Mouse (Mus musculus) gastrocnemius, postnatal 25 days (tissue): ENCODE data around the gene Bend5. TPM values are rescaled to one million over a fixed set of nuclear protein-coding genes. Genes with fewer than 3 reads are reported as not detected.

Experiments used
- DNase-seq: peaks from one replicate; pipeline ENCODE4 v3.0.0; 2022
- long read RNA-seq, 2 experiments: library from polyadenylated mRNA; stranded (forward); transcript quantifications; one replicate each; pipeline ENCODE4 v2.0.0; 2021
- total RNA-seq, 2 experiments: library from RNA; stranded (reverse); gene quantifications; 1 replicate in 1 of 2; 2 replicates in 1 of 2; pipeline ENCODE4 v1.2.3; 2021

The Bend5 gene
- total RNA-seq, result 1 to 10 TPM in 1 of 2 experiments, under 1 TPM in 1; 0.32 to 1.1 TPM
- long read RNA-seq, experiment 1, result 0 reads
- long read RNA-seq, experiment 2, partial matches to known transcripts, result 0 of 2 reads
- long read RNA-seq, experiment 2, other reads (novel, unspliced or antisense), result 0 of 2 reads

GRCm38 (mm10) chr4:111414818-111415488, at the start of gene Bend5:
TSS of gene Bend5 (plus strand) at chr4:111415006.
- DNase-seq, result peak; percentile 42

GRCm38 (mm10) chr4:111367771-111368170, 47.0 kb upstream of the Bend5 start:
- DNase-seq, result no peak

DNA sequence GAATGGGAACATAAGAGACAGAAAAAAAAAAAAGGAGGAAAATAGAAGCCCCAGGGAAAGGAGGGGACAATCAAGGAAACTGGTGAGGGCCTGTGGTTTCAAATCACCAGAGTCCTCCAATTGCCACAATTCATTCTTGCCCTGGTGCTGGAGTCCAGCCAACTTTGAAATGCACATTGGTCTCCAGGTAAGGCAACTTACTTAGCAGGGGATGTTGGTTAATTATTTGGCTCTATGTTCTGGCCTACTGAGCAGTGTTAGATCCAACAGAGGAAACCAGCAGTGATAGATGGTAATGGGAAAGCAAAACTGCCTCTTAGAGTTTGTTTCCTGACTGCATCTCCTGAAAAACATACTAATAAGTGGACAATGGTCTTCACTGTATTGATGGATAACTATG, 37.6 kb upstream of the Bend5 start:
- no peak for DNase-seq

DNA sequence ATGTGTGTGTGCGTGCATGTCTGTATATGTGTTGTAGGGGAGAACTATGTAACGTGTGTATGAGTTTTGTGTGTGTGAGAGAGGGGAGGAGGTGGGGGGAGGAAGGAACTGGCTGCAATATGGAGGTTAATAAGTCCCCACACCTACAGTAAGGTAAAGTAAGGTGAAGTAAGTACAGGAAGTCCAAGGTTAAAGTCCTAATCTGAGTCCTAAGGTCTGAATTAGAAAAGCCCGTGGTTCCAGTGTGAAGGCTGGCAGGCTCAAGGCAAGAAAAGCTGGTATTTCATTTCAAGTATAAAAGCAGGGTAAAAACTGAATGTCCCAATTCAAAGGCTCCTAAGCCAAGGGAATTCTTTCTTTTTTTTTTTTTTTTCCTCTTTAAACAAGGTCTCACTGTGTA, 36.7 kb upstream of the Bend5 start:
- DNase-seq, result no peak

DNA sequence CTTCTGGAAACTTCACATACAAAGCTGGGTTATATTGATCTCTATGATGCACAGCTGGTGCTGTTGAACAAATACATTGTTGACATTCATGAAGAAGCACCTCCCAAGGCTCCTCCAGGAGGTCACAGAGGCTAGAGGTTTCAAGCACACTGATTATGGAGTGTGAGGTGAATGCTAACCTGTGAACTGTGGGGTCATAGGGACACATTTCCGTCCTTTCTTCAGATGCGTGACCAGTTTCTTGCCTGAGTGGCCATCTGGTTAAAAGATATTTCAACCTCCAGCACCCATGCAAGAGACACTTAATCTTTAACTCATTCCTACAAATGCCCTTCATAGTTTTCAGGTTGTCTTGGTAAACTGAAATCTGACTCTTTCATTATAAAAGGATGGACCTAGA, 31.7 kb upstream of the Bend5 start:
- DNase-seq, result no peak

GRCm38 (mm10) chr4:111390736-111391135, 24.1 kb upstream of the Bend5 start:
- DNase-seq, result peak; percentile 9

GRCm38 (mm10) chr4:111399784-111400183, 15.0 kb upstream of the Bend5 start:
- no peak for DNase-seq

- no peak for DNase-seq
These were observed 14.1 kb upstream of the Bend5 start for GRCm38 (mm10) chr4:111400676-111401075.

DNA sequence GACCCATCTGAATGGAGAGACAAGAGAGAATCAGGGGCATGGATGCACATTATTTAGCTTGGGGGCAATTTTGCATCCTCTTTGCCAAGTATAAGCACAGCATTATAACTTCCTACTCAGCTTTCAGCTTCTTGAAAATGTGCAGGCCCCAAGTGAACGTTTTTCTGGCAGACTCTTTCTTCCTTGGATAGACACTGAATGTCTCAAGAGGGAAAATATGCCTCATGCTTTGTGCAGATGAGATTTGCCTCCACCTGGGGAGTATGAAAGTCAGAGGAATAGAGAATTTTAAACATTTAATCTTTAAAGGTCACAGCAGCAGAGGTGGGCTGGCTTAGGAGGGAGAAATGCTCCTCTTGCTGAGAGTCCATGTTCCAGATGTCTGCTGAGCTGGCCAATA, 11.6 kb upstream of the Bend5 start:
- DNase-seq, result no peak

GRCm38 (mm10) chr4:111410731-111411130, 4.1 kb upstream of the Bend5 start:
- no peak for DNase-seq

DNA sequence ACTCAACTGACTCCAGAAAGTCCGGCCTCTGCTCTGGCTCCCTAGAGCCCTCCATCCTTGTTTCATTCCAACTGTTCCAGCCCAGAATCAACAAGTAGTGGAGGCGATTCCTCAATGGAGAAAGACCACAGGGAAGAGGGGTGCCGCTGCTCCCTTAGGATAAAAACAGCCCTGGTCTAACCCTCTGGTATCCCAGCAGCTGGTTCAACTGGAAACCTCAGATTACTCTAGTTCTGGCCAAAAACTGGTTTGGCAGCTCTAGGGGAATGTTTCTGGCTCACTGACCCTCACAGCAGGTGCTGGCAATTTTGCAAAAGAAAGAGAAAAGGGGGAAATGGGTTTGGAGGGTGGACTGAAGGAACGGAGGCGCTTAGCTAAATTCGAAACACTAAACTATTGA, 407 bp upstream of the Bend5 start:
- DNase-seq, result peak; percentile 38

- DNase-seq, result no peak
These were observed 1.3 kb downstream of the Bend5 start for GRCm38 (mm10) chr4:111416126-111416525.

GRCm38 (mm10) chr4:111416551-111416950, 1.7 kb downstream of the Bend5 start:
- no peak for DNase-seq

DNA sequence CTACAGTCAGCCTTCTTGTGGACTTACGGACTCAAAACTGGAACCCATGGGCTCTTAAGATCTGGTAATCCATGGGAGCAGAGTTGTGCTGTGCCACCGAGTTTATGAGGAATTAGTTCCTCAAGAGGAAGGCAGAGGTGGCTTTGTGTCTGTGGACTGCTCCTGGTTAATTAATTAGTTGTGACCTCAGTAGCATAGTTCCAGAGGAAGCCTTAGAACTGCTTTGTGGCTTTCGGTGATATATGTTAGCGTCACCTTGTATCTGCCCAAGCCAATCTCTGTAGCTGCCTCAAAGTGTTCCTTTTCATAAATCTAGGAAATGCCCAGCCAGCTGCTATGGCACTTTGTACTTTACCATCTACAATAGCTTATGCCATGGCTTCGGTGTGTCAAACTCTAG, 2.9 kb downstream of the Bend5 start:
- no peak for DNase-seq

DNA sequence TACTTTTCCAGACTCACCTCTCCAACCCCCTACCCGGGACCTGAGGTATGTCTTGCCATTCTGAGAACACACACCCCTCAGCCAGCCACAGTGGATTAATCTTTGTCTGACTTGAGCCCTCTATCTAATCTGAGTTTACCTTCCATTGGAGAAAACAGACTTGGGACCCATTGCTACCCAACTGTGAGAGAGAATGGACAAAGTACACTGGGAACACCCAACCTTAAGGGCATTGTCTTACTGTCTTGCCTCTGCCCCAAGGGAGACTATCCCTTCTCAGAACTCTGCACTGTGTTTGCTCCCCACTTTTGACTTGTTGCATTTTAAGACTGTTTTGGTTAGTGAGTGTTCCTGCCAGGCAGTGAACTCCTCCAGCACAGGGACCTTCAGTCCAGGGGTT, 4.7 kb downstream of the Bend5 start:
- no peak for DNase-seq

DNA sequence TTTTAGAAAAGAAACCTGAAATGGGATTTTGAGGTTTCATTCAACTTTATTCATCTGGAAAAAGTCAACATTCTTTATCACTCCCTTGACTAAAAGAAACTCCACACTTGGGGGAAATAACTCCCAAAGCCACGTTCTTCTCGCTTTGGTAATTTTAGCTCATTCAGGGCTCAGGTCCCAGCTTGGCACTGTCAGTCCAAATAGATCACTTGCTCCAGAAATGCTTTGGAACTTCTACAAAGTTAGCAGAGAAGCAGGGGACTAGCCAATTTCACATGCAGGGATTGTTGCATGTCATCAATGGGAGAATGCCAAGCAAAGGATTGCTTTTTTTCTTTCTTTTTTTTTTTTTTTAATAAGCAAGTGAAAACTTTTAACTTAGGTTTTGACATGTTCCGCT, 5.2 kb downstream of the Bend5 start:
- peak; percentile 42 for DNase-seq

DNA sequence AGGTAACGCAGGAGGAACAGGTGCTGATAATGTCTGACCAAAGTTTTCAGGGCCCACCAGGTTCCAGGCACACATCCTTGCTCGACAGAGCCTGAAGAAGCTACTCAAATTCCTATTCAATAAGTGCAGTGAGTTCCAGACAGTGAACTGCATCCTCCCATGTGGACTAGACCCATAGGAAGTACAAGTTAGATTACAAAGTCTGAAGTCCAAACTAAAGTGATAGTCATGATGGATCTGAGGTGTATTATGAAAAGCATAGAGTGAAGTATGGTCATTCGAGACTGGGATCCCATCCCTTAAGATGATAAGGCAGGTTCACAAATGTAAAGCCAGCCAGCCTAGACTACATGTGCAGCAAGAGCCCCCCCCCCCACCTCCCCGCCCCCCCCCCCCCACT, 6.1 kb downstream of the Bend5 start:
- DNase-seq, result no peak

- no peak for DNase-seq
These were observed 7.0 kb downstream of the Bend5 start for GRCm38 (mm10) chr4:111421785-111422184.

- no peak for DNase-seq
These were observed 9.7 kb downstream of the Bend5 start for GRCm38 (mm10) chr4:111424371-111424950.

- DNase-seq, result no peak
These were observed 10.4 kb downstream of the Bend5 start for GRCm38 (mm10) chr4:111425170-111425569.

GRCm38 (mm10) chr4:111431186-111431585, 16.4 kb downstream of the Bend5 start:
- no peak for DNase-seq

DNA sequence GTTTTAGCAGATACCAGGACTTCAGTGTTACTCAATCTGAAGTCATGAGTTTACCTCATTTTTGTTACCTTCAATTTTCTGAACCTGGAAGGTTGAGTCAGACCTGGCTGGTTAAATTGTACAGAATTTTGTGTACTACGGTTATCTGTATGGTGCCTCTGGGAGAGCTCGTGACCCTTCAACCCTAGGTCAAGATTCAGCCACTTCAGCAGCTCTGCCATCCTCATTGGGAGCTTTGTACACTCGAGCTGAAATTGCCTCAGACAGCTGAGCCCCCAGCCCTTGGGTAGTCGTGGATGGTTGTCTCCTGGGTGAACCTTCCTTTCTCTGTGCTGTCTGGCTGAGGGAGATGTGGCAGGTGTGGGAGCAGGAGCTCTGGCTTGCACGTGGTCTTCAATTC, 17.2 kb downstream of the Bend5 start:
- no peak for DNase-seq

DNA sequence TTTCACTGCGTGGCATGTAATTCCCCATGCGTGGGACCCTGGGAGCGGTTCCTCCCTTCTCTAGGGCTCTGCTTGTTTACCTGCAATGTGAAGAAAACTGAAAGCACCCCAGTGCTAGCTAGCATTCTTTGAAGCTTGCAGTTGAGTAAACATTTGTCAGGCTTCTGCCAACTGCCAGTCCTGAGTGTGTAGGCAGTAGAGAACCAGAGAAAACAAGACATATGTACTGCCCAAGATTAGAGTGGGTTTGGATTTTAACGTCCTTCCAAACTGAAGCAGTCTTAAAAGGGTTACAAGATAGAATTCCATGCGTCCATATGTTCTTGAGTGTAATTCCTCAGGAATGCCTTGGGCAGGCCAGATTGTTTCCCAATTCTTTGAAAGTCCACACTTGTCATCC, 17.6 kb downstream of the Bend5 start:
- DNase-seq, result no peak

GRCm38 (mm10) chr4:111441709-111442108, 26.9 kb downstream of the Bend5 start:
- no peak for DNase-seq
